Mouse (Mus musculus) heart, adult 2 months (tissue): Measurements from ENCODE around the gene Podn.
"Not testable (repeated sequence)": the region's sequence is repeated elsewhere in the genome, so short reads cannot be mapped to it uniquely, and the experiment has no call there.

Experiments used
- CTCF ChIP-seq: fragments of 200-600 bp; IDR thresholded peaks from 2 replicates; pipeline ENCODE4 v1.8.1; 2022; ENCODE audit warnings: antibody characterized with exemption, mild to moderate bottlenecking, moderate library complexity
- EP300 ChIP-seq: fragments of 200-500 bp; IDR thresholded peaks from 2 replicates; pipeline ENCODE4 v1.6.1; 2011; ENCODE audit warnings: low read depth, low read length, control low read depth; ENCODE audit not compliant: insufficient read depth
- POLR2A ChIP-seq: fragments of 200-500 bp; IDR thresholded peaks from 2 replicates; pipeline ENCODE4 v1.6.1; 2011; ENCODE audit warnings: mild to moderate bottlenecking, low read depth, low read length, control low read depth; ENCODE audit not compliant: insufficient read depth

DNA sequence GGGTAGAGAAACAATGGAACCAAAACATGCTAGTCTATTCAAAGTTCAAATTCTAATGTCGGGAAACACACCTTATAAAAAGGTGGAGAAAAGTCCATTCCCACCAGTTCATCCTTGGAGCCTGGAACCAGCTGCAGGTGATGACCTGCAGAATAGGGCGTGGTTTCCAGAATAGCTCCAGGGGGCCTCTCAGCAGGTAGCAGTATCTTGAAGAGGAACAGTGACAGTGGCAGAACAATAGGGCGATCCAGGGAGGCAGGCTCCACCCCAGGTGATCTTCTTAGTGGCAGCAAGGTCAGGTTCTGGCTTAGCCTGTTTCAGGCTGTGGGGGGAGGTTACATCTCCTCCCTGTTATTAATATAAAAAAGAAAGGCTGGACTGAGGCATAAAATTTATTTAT is 49.3 kb upstream of the Podn start:
- TF ChIP-seq CTCF, POLR2A, EP300: not testable (repeated sequence)
